Mouse (Mus musculus): Measurements from ENCODE around the gene Tap1.

- TF ChIP-seq CTCF (IDR thresholded peaks at IDR 0.05; ENCODE audit: borderline replicate concordance, extremely low read depth, insufficient read depth, insufficient read length) (no peak), POLR2A (IDR thresholded peaks at IDR 0.05; ENCODE audit: borderline replicate concordance, extremely low read depth, insufficient read depth, insufficient read length, poor library complexity, severe bottlenecking) (no peak)
Observed at GRCm38 (mm10) chr17:34200047-34200446, 12.7 kb downstream of the Tap1 start.

Data from brain, embryonic 14.5 days (tissue).